Mouse (Mus musculus) cerebellum, adult 2 months (tissue): ENCODE results near the gene Moxd2.

ENCODE experiments used
- CTCF ChIP-seq: fragments of 200-500 bp; IDR thresholded peaks from 2 replicates; pipeline ENCODE4 v1.5.1; 2011; ENCODE audit warnings: low read depth, mild to moderate bottlenecking, control low read depth, low read length, moderate library complexity, borderline replicate concordance; ENCODE audit not compliant: insufficient read depth
- POLR2A ChIP-seq: fragments of 200-500 bp; IDR thresholded peaks from 2 replicates; pipeline ENCODE4 v1.6.1; 2011; ENCODE audit warnings: low read length, control low read depth, borderline replicate concordance; ENCODE audit not compliant: insufficient read depth

DNA sequence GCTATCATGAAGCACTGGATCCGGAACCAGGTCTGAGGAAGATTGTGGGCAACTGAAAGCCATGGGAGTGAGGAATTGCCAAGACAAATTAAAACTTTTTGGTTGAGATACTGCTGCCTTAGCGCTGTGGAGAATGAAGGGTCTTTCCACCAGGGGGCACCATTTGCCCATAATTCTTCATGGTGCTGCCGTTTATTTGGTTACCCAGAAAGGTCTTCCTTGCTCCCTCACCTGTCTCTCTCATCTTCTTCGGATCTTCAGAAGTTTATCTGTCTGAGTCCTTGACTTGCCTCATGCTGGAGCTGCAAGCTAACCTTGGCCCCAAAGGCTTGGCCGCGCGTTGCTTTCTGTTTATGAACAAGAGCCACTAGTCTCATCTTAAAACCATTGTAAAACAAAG, 6.3 kb upstream of the Moxd2 start:
- TF ChIP-seq POLR2A (no peak), CTCF (no peak)
